13 mouse cellular contexts compared by ENCODE assay signal in the genomic region with DNA sequence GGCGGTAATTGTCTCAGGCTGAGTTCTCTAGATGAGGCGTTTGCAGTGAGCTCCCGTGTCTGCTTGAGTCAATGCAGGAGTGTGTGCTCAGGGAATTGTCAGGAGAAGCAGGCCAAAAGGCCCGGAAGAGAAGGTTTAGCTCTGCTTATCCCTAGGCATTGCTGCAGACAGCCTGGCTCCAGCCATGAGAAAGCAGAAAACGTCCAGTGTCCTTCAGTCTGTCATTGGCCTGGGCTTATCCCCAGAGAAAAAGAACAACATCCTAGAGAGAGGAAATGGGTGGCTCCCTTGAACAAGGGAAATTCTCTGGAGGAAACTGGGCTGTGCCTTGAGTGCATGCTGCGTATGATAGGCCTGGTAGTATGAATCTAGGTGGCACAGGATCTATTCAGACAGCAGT. TPM values are rescaled to one million over a fixed set of nuclear protein-coding genes. Genes with fewer than 3 reads are reported as not detected.
DNase-seq lines count a peak whose midpoint lies in the region; ATAC-seq and TF ChIP-seq lines count a peak whose summit lies in the region.
"Had no signal": no experiment of that assay in that cellular context is flagged by ENCODE, and none has a peak within 500 bp of the region (broad histone marks: within the 10 kb centered on the region; RNA-seq: fewer than 3 reads in every experiment).

No protein-coding gene starts in this region.

- WGBS in heart, embryonic 12.5 days = 51% methylated on average over 6 of the region's 6 CpGs
- 72% methylated on average over 6 of the region's 6 CpGs for WGBS in liver, embryonic 14.5 days (ENCODE audit: insufficient replicate concordance)

- peak; percentile 5 for DNase-seq in gastrocnemius, adult 18-20 months (ENCODE audit: low spot score)
- DNase-seq in gastrocnemius, postnatal 36 days = no peak
- peak; percentile 34 for DNase-seq in R1 (ENCODE audit: low read depth, low spot score)
- no peak for DNase-seq in liver, embryonic 14.5 days (ENCODE audit: low read depth in 3 of 3, low spot score in 3 of 3)
- no peak for DNase-seq in frontal cortex, postnatal 36 days (ENCODE audit: low spot score in 2 of 2)
- no peak for DNase-seq in left cerebral cortex, adult 8-10 months (ENCODE audit: low spot score in 2 of 2)
- DNase-seq in urinary bladder, postnatal 4 days (ENCODE audit: low spot score in 2 of 2) = no peak
- DNase-seq: B cell, adult 2 months; embryo, embryonic 11 days had no signal

- no peak overlapping the region for H3K4me3 ChIP-seq in heart, embryonic 12.5 days
- H3K4me3 ChIP-seq in liver, embryonic 14.5 days (ENCODE audit: insufficient read depth in 1 of 2, low read depth in 2 of 2, low read length in 2 of 2) = no peak overlapping the region
- H3K4me3 ChIP-seq: forebrain, embryonic 13.5 days had no signal

- intact Hi-C loops in gastrocnemius, postnatal 36 days (cut with DNase I) = no loop called here

- H3K9ac ChIP-seq in heart, embryonic 12.5 days = no peak overlapping the region
- no peak overlapping the region for H3K9ac ChIP-seq in liver, embryonic 14.5 days (replicated peaks)
- H3K9ac ChIP-seq: forebrain, embryonic 13.5 days; hindbrain, embryonic 14.5 days had no signal

- no peak for TF ChIP-seq EP300 in liver, embryonic 14.5 days (IDR thresholded peaks at IDR 0.05; ENCODE audit: low read depth)

- no peaks in the 10 kb centered on the region for H3K4me1 ChIP-seq in heart, embryonic 12.5 days (replicated peaks)
- H3K4me1 ChIP-seq in liver, embryonic 14.5 days (replicated peaks; ENCODE audit: control insufficient read depth in 2 of 2, insufficient read depth in 2 of 2, low read length in 1 of 2) = 0 out of 4 replicates have a peak, but pooled peaks cover 0 to 2% of the 10 kb centered on the region in 2 experiments
- H3K4me1 ChIP-seq: forebrain, embryonic 13.5 days had no signal

- peak; percentile 83 for ATAC-seq in heart, embryonic 12.5 days (ENCODE audit: insufficient number of reproducible peaks, low FRiP score)
- ATAC-seq in liver, embryonic 14.5 days (ENCODE audit: insufficient read depth) = peak; percentile 23; the same call in 1 of the 2 replicates
- ATAC-seq: forebrain, embryonic 13.5 days had no signal

- peaks cover 54% of the 10 kb centered on the region for H3K36me3 ChIP-seq in heart, embryonic 12.5 days
- peaks cover 5% of the 10 kb centered on the region; the same call in 1 of the 2 replicates for H3K36me3 ChIP-seq in liver, embryonic 14.5 days (replicated peaks; ENCODE audit: control insufficient read depth, insufficient read depth, low read depth)

- no peaks in the 10 kb centered on the region for H3K9me3 ChIP-seq in heart, embryonic 12.5 days (replicated peaks)
- H3K9me3 ChIP-seq in liver, embryonic 14.5 days (ENCODE audit: control insufficient read depth, low read length) = no peaks in the 10 kb centered on the region
- H3K9me3 ChIP-seq: forebrain, embryonic 13.5 days had no signal

- H3K27me3 ChIP-seq in heart, embryonic 12.5 days (replicated peaks) = no peaks in the 10 kb centered on the region
- no peaks in the 10 kb centered on the region for H3K27me3 ChIP-seq in liver, embryonic 14.5 days (ENCODE audit: control insufficient read depth, insufficient read depth, low read length)
- H3K27me3 ChIP-seq: forebrain, embryonic 13.5 days had no signal

- peak overlapping the region; percentile 51; the same call in 1 of the 2 replicates for H3K27ac ChIP-seq in heart, embryonic 12.5 days (ENCODE audit: poor library complexity, severe bottlenecking)
- no peak overlapping the region for H3K27ac ChIP-seq in liver, embryonic 14.5 days
- H3K27ac ChIP-seq: forebrain, embryonic 13.5 days; hindbrain, embryonic 14.5 days; stomach, postnatal 0 days had no signal

- no peak for TF ChIP-seq CTCF in liver, embryonic 14.5 days (IDR thresholded peaks at IDR 0.05; ENCODE audit: low read depth)

- H3K4me2 ChIP-seq in heart, embryonic 12.5 days = no peak overlapping the region
- no peak overlapping the region for H3K4me2 ChIP-seq in liver, embryonic 14.5 days (ENCODE audit: low read depth)
- H3K4me2 ChIP-seq: forebrain, embryonic 13.5 days; hindbrain, embryonic 14.5 days had no signal

RNA-seq across cellular contexts. Expression of gene Bzw2, which starts 24.7 kb away (rescaled TPM):
- 100 to 1,000 TPM; 105 to 125 TPM for total RNA-seq in gastrocnemius, adult 18-20 months (2021)
- 100 to 1,000 TPM in 1 of 2 experiments, 10 to 100 TPM in 1; 98.9 to 109 TPM for total RNA-seq in gastrocnemius, postnatal 36 days (2021)
- 213 and 218 TPM in 2 replicates for polyA plus RNA-seq in heart, embryonic 12.5 days (2016; fragmentation: Nextera tagmentation; extraction: Ambion mirVana)
- 17.6 and 27.2 TPM in 2 replicates for polyA plus RNA-seq in liver, embryonic 14.5 days (2012; rRNA removed)
- 50.3 and 53.8 TPM in 2 replicates for polyA plus RNA-seq in liver, embryonic 14.5 days (2014; fragmentation: Nextera tagmentation; extraction: Ambion mirVana)
- 10 to 100 TPM; 43.9 to 52.6 (median 44.6) TPM for total RNA-seq in left cerebral cortex, adult 8-10 months (2022)

RNA-seq across cellular contexts. Expression of gene Ankmy2, which starts 25.7 kb away (rescaled TPM):
- total RNA-seq in gastrocnemius, adult 18-20 months (2021) = 1 to 10 TPM; 5.3 to 5.4 TPM
- total RNA-seq in gastrocnemius, postnatal 36 days (2021) = 1 to 10 TPM; 5.6 to 6.6 TPM
- polyA plus RNA-seq in heart, embryonic 12.5 days (2016; fragmentation: Nextera tagmentation; extraction: Ambion mirVana) = 26.7 and 27.6 TPM in 2 replicates
- 2.4 and 4.4 TPM in 2 replicates for polyA plus RNA-seq in liver, embryonic 14.5 days (2012; rRNA removed)
- 8.0 and 8.3 TPM in 2 replicates for polyA plus RNA-seq in liver, embryonic 14.5 days (2014; fragmentation: Nextera tagmentation; extraction: Ambion mirVana)
- 10 to 100 TPM; 54.8 to 59.4 (median 58.3) TPM for total RNA-seq in left cerebral cortex, adult 8-10 months (2022)

Comparison
In these comparisons a context has a peak if more than half of its experiments do, and no peak if none do; other contexts are left out.
1. DNase-seq: peak in gastrocnemius, adult 18-20 months (single experiment) and R1 (single experiment); none in gastrocnemius, postnatal 36 days (0 of 2), liver, embryonic 14.5 days (0 of 3), frontal cortex, postnatal 36 days (0 of 2), left cerebral cortex, adult 8-10 months (0 of 2) and urinary bladder, postnatal 4 days (0 of 2).
2. RNA of gene Ankmy2, which starts 25.7 kb away (total RNA-seq): 54.8 to 59.4 TPM in left cerebral cortex, adult 8-10 months; 5.6 to 6.6 TPM in gastrocnemius, postnatal 36 days and 5.3 to 5.4 TPM in gastrocnemius, adult 18-20 months; every median in the first group is over 4 times any median in the second.